Mouse (Mus musculus): ENCODE data around the gene Usp36. TPM values are rescaled to one million over a fixed set of nuclear protein-coding genes. Genes with fewer than 3 reads are reported as not detected.

Gene Usp36
- total and polyA plus RNA-seq, 2 experiments = 2.7 to 12.3 TPM

- Histone ChIP-seq H3K27ac (replicated peaks; ENCODE audit: insufficient read depth, low read depth, low read length) (peak overlapping the region; percentile 66), H3K4me3 (ENCODE audit: insufficient read depth, low read depth, low read length) (no peak overlapping the region), H3K27me3 (ENCODE audit: control insufficient read depth, insufficient read depth, low read length) (no peaks in the 10 kb centered on the region), H3K79me2 (ENCODE audit: control insufficient read depth, insufficient read depth, low read length) (no peaks in the 10 kb centered on the region), H3K9ac (ENCODE audit: low read depth, low read length) (no peak overlapping the region), H3K36me3 (ENCODE audit: control insufficient read depth, insufficient read depth, low read length) (peaks cover 38% of the 10 kb centered on the region), H3K4me1 (ENCODE audit: control insufficient read depth, insufficient read depth, low read length) (peaks cover 15% of the 10 kb centered on the region)
- WGBS = 38% methylated on average over 10 of the region's 10 CpGs
- peak; percentile 87 for DNase-seq (ENCODE audit: extremely low read depth, low read depth, low spot score)
- no peak for TF ChIP-seq POLR2A (IDR thresholded peaks at IDR 0.05; ENCODE audit: extremely low read depth, insufficient read depth, low read length)
- TF ChIP-seq CTCF (IDR thresholded peaks at IDR 0.05; ENCODE audit: low read depth, low read length) = no peak
Measured at GRCm38 (mm10) chr11:118266044-118266665, 23.9 kb downstream of the Usp36 start.

- no peaks in the 10 kb centered on the region for H3K27me3 ChIP-seq (ENCODE audit: control insufficient read depth, insufficient read depth, low read length)
- H3K4me1 ChIP-seq (ENCODE audit: control insufficient read depth, insufficient read depth, low read length) = peaks cover 15% of the 10 kb centered on the region
- H3K9ac ChIP-seq (ENCODE audit: low read depth, low read length) = no peak overlapping the region
- DNase-seq (ENCODE audit: extremely low read depth, low read depth, low spot score) = peak; percentile 99
- no peak overlapping the region for H3K4me3 ChIP-seq (ENCODE audit: insufficient read depth, low read depth, low read length)
- peak overlapping the region; percentile 58 for H3K27ac ChIP-seq (replicated peaks; ENCODE audit: insufficient read depth, low read depth, low read length)
- WGBS = 27% methylated on average over 11 of the region's 11 CpGs
- H3K79me2 ChIP-seq (ENCODE audit: control insufficient read depth, insufficient read depth, low read length) = no peaks in the 10 kb centered on the region
- peaks cover 39% of the 10 kb centered on the region for H3K36me3 ChIP-seq (ENCODE audit: control insufficient read depth, insufficient read depth, low read length)
- no peak for TF ChIP-seq CTCF (IDR thresholded peaks at IDR 0.05; ENCODE audit: low read depth, low read length)
- no peak for TF ChIP-seq POLR2A (IDR thresholded peaks at IDR 0.05; ENCODE audit: extremely low read depth, insufficient read depth, low read length)
Measured at GRCm38 (mm10) chr11:118265621-118266020, 24.4 kb downstream of the Usp36 start.

- Histone ChIP-seq H3K4me3 (ENCODE audit: insufficient read depth, low read depth, low read length) (no peak overlapping the region), H3K4me1 (ENCODE audit: control insufficient read depth, insufficient read depth, low read length) (peaks cover 15% of the 10 kb centered on the region), H3K9ac (ENCODE audit: low read depth, low read length) (no peak overlapping the region), H3K27ac (replicated peaks; ENCODE audit: insufficient read depth, low read depth, low read length) (no peak overlapping the region), H3K79me2 (ENCODE audit: control insufficient read depth, insufficient read depth, low read length) (no peaks in the 10 kb centered on the region), H3K36me3 (ENCODE audit: control insufficient read depth, insufficient read depth, low read length) (peaks cover 31% of the 10 kb centered on the region), H3K27me3 (ENCODE audit: control insufficient read depth, insufficient read depth, low read length) (no peaks in the 10 kb centered on the region)
- DNase-seq (ENCODE audit: extremely low read depth, low read depth, low spot score) = no peak
- TF ChIP-seq POLR2A (IDR thresholded peaks at IDR 0.05; ENCODE audit: extremely low read depth, insufficient read depth, low read length) (no peak), CTCF (IDR thresholded peaks at IDR 0.05; ENCODE audit: low read depth, low read length) (no peak)
- WGBS = 95% methylated on average over 5 of the region's 5 CpGs
Measured at GRCm38 (mm10) chr11:118263146-118263545, 26.9 kb downstream of the Usp36 start.

- no peak for DNase-seq (ENCODE audit: extremely low read depth, low read depth, low spot score)
- peaks cover 2% of the 10 kb centered on the region for H3K4me1 ChIP-seq (ENCODE audit: control insufficient read depth, insufficient read depth, low read length)
- no peak overlapping the region for H3K27ac ChIP-seq (replicated peaks; ENCODE audit: insufficient read depth, low read depth, low read length)
- no peaks in the 10 kb centered on the region for H3K27me3 ChIP-seq (ENCODE audit: control insufficient read depth, insufficient read depth, low read length)
- H3K79me2 ChIP-seq (ENCODE audit: control insufficient read depth, insufficient read depth, low read length) = no peaks in the 10 kb centered on the region
- no peak overlapping the region for H3K9ac ChIP-seq (ENCODE audit: low read depth, low read length)
- peaks cover 22% of the 10 kb centered on the region; the same call in 1 of the 2 replicates for H3K36me3 ChIP-seq (ENCODE audit: control insufficient read depth, insufficient read depth, low read length)
- 84% methylated on average over 8 of the region's 8 CpGs for WGBS
- no peak for TF ChIP-seq CTCF (IDR thresholded peaks at IDR 0.05; ENCODE audit: low read depth, low read length)
- TF ChIP-seq POLR2A (IDR thresholded peaks at IDR 0.05; ENCODE audit: extremely low read depth, insufficient read depth, low read length) = no peak
- no peak overlapping the region for H3K4me3 ChIP-seq (ENCODE audit: insufficient read depth, low read depth, low read length)
Measured at GRCm38 (mm10) chr11:118260081-118260480, 30.0 kb downstream of the Usp36 start.

- Histone ChIP-seq H3K79me2 (ENCODE audit: control insufficient read depth, insufficient read depth, low read length) (no peaks in the 10 kb centered on the region), H3K4me1 (ENCODE audit: control insufficient read depth, insufficient read depth, low read length) (no peaks in the 10 kb centered on the region), H3K9ac (ENCODE audit: low read depth, low read length) (no peak overlapping the region), H3K36me3 (ENCODE audit: control insufficient read depth, insufficient read depth, low read length) (peaks cover 22% of the 10 kb centered on the region; the same call in 1 of the 2 replicates), H3K4me3 (ENCODE audit: insufficient read depth, low read depth, low read length) (no peak overlapping the region), H3K27me3 (ENCODE audit: control insufficient read depth, insufficient read depth, low read length) (no peaks in the 10 kb centered on the region), H3K27ac (replicated peaks; ENCODE audit: insufficient read depth, low read depth, low read length) (no peak overlapping the region)
- no peak for DNase-seq (ENCODE audit: extremely low read depth, low read depth, low spot score)
- TF ChIP-seq CTCF (IDR thresholded peaks at IDR 0.05; ENCODE audit: low read depth, low read length) (no peak), POLR2A (IDR thresholded peaks at IDR 0.05; ENCODE audit: extremely low read depth, insufficient read depth, low read length) (no peak)
- WGBS = 95% methylated on average over 8 of the region's 8 CpGs
Measured at GRCm38 (mm10) chr11:118259580-118259979, 30.5 kb downstream of the Usp36 start.

- 0 out of 2 replicates have a peak, but pooled peaks cover 3% of the 10 kb centered on the region for H3K4me1 ChIP-seq (ENCODE audit: control insufficient read depth, insufficient read depth, low read length)
- 73% methylated on average over 7 of the region's 7 CpGs for WGBS
- no peak for DNase-seq (ENCODE audit: extremely low read depth, low read depth, low spot score)
- no peak overlapping the region for H3K9ac ChIP-seq (ENCODE audit: low read depth, low read length)
- H3K36me3 ChIP-seq (ENCODE audit: control insufficient read depth, insufficient read depth, low read length) = peaks cover 6% of the 10 kb centered on the region; the same call in 1 of the 2 replicates
- H3K27me3 ChIP-seq (ENCODE audit: control insufficient read depth, insufficient read depth, low read length) = no peaks in the 10 kb centered on the region
- H3K4me3 ChIP-seq (ENCODE audit: insufficient read depth, low read depth, low read length) = no peak overlapping the region
- H3K27ac ChIP-seq (replicated peaks; ENCODE audit: insufficient read depth, low read depth, low read length) = no peak overlapping the region
- H3K79me2 ChIP-seq (ENCODE audit: control insufficient read depth, insufficient read depth, low read length) = no peaks in the 10 kb centered on the region
- no peak for TF ChIP-seq CTCF (IDR thresholded peaks at IDR 0.05; ENCODE audit: low read depth, low read length)
- no peak for TF ChIP-seq POLR2A (IDR thresholded peaks at IDR 0.05; ENCODE audit: extremely low read depth, insufficient read depth, low read length)
Measured at GRCm38 (mm10) chr11:118256371-118256770, 33.7 kb downstream of the Usp36 start.

Data from liver, adult 2 months (tissue).